Mouse (Mus musculus): Measurements from ENCODE around the gene Arhgef26. TPM values are rescaled to one million over a fixed set of nuclear protein-coding genes. Genes with fewer than 3 reads are reported as not detected.

The Arhgef26 gene
- total RNA-seq (2023) = not detected

GRCm38 (mm10) chr3:62338044-62338443 is at the start of gene Arhgef26:
Gene Arhgef26, plus strand, starts transcription at chr3:62338344.

GRCm38 (mm10) chr3:62506488-62507205 is 168.5 kb downstream of the Arhgef26 start, which contains the start of gene Dhx36:
Gene Dhx36, minus strand, starts transcription at chr3:62507004.

Other genes with a start within 250 kb of the Arhgef26 start
- gene Dhx36, start 168.7 kb downstream of the Arhgef26 start, total RNA-seq (2023) = 55.5 TPM